In the genomic region with DNA sequence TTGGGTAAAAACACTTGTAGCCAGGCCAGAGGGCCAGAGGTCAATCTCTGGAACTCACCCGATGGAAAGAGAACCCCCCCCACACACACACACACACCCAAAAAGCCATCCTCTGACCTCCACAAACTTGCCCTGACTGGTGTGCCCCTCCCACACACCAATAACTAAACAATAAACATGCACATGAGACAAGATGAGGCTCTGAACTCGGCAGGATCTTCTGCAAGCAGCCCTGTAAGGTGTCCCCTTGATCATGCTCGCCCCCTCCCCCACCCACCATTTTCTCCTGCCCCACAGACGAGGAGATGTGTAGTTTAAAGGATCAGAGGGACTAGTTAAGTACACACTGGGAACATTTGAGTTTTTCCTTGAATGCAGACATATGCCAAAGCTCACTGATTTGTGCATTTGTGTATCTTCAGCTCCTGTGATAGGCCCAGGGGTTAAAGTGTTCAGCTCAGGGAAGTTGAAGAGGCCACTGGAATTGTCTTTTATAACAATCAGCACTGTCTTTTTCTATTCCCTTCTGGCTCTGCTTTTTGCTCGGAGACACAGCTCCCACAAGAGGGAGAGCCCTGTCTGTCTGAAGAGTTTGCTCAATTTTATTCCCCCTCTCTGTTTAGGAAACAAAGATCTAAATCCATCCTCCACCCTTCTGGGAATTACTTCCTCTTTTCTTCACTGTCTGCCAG, we compare ENCODE assay signal across 8 mouse cellular contexts. TPM values are rescaled to one million over a fixed set of nuclear protein-coding genes. Genes with fewer than 3 reads are reported as not detected.
A peak's percentile ranks its signal among the peaks of the same experiment; 100 is the strongest.
DNase-seq lines count a peak whose midpoint lies in the region; ATAC-seq lines count a peak whose summit lies in the region.

No protein-coding gene starts in this region.

- H3K36me3 ChIP-seq in liver, embryonic 12.5 days, result peaks cover 5% of the 10 kb centered on the region; the same call in 1 of the 2 replicates

- 42% methylated on average over 5 of the region's 5 CpGs for WGBS in liver, embryonic 12.5 days (ENCODE audit: insufficient replicate concordance)

- peaks cover 20% of the 10 kb centered on the region for H3K4me1 ChIP-seq in liver, embryonic 12.5 days

- intact Hi-C loops in heart, postnatal 25 days (cut with DNase I), result loop anchor here (1.0 to 10.0 kb wide), 5 partner anchors 129 to 707 kb away; a partner anchor contains a TSS

- H3K9ac ChIP-seq in liver, embryonic 12.5 days, result no peak overlapping the region

- 0 out of 2 replicates have a peak overlapping the region, but pooled peaks have one; percentile 0 for H3K4me3 ChIP-seq in liver, embryonic 12.5 days

- peak overlapping the region; percentile 33 for H3K4me2 ChIP-seq in liver, embryonic 12.5 days

- peak; percentile 18 for ATAC-seq in liver, embryonic 12.5 days

- H3K9me3 ChIP-seq in liver, embryonic 12.5 days (replicated peaks), result no peaks in the 10 kb centered on the region

- no peaks in the 10 kb centered on the region for H3K27me3 ChIP-seq in liver, embryonic 12.5 days (replicated peaks)

- peak overlapping the region; percentile 27 for H3K27ac ChIP-seq in liver, embryonic 12.5 days

- DNase-seq in heart, adult 11 months, result peak; percentile 92
- DNase-seq in heart, postnatal 25 days (ENCODE audit: low spot score), result no peak
- peak; percentile 21 for DNase-seq in thymus, postnatal 4 days
- no peak for DNase-seq in thymus, postnatal 10 days (ENCODE audit: low spot score in 2 of 2)
- DNase-seq in cerebellum, postnatal 25 days, result no peak
- no peak for DNase-seq in c-Kit-positive CD71-positive TER-119-positive erythroid progenitor cells, embryonic 14.5 days (ENCODE audit: low spot score)
- DNase-seq in thymus, postnatal 25 days, result no peak

RNA-seq across cellular contexts. Expression of a gene that starts 37.2 kb away (rescaled TPM):
- total RNA-seq in heart, postnatal 25 days (2021), result 100 to 1,000 TPM; 107 to 122 TPM
- 44.7 and 54.2 TPM in 2 replicates for polyA plus RNA-seq in liver, embryonic 12.5 days (2016; fragmentation: Nextera tagmentation; extraction: Ambion mirVana)

RNA-seq across cellular contexts. Expression of a gene that starts 47.1 kb away (rescaled TPM):
- total RNA-seq in heart, postnatal 25 days (2021), result under 1 TPM; 0.44 to 0.53 TPM
- polyA plus RNA-seq in liver, embryonic 12.5 days (2016; fragmentation: Nextera tagmentation; extraction: Ambion mirVana), result not detected in 2 replicates

RNA-seq across cellular contexts. Expression of a gene that starts 54.4 kb away (rescaled TPM):
- 10 to 100 TPM; 64.0 to 70.1 TPM for total RNA-seq in heart, postnatal 25 days (2021)
- polyA plus RNA-seq in liver, embryonic 12.5 days (2016; fragmentation: Nextera tagmentation; extraction: Ambion mirVana), result 22.0 and 22.2 TPM in 2 replicates

Comparison
In these comparisons a context has a peak if more than half of its experiments do, and no peak if none do; other contexts are left out.
1. DNase-seq: peak in heart, adult 11 months (single experiment) and thymus, postnatal 4 days (single experiment); none in heart, postnatal 25 days (single experiment), thymus, postnatal 10 days (0 of 2), cerebellum, postnatal 25 days (0 of 2), c-Kit-positive CD71-positive TER-119-positive erythroid progenitor cells, embryonic 14.5 days (single experiment) and thymus, postnatal 25 days (single experiment).